Mouse (Mus musculus): Measurements from ENCODE around the gene Ift27.

Ift27 gene

DNA sequence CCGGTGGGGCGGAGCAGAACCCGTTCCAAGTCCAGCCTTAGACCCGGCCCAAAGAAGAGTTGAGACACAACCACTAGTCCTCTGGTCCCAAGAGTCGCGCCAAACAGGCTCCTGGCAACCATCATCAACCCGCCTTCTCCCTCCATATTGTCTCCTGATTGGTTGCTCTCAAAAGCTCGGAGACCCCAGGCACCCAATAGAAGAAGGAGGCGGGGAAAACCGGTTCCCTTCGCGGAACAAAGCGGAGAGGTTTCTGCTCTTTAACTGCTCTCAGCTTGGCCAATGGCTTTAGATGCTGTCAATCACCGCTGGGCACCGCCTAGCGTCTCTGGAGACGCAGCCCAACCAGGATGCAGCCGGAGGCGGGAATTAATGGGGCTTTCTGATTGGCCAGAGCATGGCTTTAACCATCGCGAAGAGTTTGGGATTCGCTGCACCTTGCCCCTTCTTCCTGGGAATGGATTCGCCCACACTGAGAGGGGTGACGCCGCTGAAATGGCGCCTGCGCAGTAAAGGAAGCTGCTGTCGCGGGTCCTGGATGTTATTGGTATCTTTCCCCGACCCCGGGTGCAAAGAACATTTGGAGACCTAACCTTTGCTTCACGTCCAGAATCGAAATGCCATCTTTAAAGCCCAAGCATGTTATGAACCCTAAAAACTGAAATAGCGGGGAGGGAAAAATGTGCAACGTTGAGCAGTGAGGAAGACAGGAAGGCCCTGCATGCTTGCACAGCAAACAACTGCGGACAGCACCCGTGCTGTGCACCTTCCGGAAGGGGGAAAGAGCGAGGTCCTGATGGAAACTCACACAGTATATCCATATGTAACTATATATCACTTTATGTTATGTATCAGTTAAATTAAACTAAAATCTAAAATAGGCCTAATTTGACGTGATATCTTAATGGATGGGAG is at the start of gene Ift27:
TSS of gene Ift27 (minus strand) at position 136 of the 915 bp plus-strand sequence.
- peak; percentile 87 to 95 for DNase-seq (ENCODE audit: low spot score in 2 of 2)

DNA sequence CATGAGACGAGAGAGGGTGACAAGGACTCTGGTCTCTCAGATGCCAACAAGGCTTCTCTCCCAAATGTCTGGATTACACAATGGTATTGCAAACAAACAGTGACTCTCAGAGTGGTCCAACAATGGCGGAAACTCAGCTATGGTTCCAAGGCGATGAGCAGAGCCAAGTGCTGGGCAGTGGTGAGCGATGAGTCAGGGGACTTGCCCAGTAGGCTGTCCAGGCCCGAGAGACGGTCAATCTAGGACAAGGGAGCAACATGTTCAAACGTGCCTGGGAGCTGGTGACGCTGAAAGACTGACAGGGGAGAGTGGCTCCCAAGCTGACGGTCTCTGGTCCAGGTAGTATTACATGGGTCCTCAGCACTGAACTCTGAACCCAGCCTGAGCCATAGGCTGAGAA is 41.4 kb upstream of the Ift27 start:
- DNase-seq (ENCODE audit: low spot score in 2 of 2) = no peak

DNA sequence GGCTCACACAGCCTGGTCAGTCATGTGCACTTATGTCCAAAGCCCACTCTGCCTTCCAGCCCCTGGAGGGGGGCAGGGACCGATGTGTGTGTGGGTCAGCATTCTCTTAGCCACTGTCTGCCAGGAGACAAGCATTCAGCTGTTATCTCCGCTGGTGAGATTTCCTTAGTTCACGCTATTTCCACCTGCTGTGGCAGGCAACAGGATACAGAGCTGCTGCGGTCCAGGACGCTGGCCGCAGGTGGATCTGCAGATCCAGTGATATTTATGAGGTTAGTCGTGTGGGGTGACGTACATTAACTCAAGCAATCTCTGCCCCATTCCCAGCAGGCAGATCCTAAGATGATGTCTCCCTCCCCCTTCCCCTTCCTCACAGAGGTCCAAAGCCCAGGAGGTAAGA is 37.5 kb upstream of the Ift27 start:
- no peak for DNase-seq (ENCODE audit: low spot score in 2 of 2)

DNA sequence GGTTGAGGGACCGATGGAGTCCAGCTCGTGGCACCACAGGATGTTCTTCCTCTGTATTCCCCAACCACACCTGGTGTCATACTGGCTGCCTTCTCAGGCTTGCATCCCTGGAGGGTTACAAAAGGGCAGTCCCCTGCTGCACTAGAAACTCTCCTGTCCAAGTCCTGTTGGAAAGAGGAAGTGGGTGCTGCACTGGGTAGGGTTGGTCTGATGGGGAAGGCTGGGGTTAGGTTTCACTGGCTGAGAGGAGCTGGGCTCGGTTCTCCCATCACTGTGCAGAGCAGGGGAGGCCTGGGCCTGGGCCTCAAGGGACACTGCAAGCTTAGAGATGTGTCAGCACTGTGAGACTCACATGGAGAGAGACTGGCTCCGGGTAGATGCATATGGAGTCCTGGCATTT is 36.3 kb upstream of the Ift27 start:
- DNase-seq (ENCODE audit: low spot score in 2 of 2) = no peak

DNA sequence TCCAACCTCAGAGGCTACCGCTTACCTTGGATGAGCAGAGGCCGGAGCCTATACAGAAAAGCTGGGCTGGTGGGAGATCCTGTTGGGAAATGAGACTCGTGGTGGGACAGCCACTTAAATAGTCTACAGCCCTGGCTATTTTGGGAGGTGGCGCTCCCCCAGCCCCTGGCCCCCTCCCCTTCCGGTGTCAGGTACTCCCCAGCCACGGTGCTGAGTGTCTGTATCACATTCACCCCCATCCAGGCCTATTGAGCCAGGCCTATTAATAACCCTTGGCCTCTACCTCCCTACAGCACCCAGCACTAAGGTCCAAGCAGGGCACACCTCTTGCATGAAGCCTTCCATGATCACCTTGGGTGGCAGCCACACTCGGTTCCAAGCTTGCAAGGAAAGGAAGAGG is 32.4 kb upstream of the Ift27 start, which contains the start of gene Pvalb:
TSS of gene Pvalb (minus strand) at position 89 of the 400 bp plus-strand sequence.
- no peak for DNase-seq (ENCODE audit: low spot score in 2 of 2)

DNA sequence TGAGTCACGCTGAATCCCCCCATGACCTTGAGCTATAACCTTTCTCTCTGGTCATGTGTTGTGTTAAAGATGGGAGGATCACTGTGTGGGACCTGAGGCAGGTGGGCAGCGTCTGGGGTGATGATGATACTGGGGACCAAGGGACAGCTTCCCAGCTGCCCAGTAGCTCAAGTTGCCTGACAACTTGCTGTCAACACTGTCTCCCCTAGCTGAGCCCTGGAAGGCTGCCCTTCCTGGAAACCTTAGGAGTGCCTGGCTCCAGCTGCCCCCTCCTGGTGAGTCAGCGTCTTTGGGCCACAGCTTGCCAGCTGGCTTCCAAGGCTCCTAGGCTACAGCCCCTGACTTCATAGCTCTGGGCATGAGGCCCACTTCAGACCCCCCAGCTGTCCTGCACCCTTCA is 31.3 kb upstream of the Ift27 start:
- DNase-seq (ENCODE audit: low spot score in 2 of 2) = peak in 1 of 2 experiments; percentile 66

- peak; percentile 51 to 78 for DNase-seq (ENCODE audit: low spot score in 2 of 2)
Observed at GRCm38 (mm10) chr15:78204053-78204847, 30.3 kb upstream of the Ift27 start.

DNA sequence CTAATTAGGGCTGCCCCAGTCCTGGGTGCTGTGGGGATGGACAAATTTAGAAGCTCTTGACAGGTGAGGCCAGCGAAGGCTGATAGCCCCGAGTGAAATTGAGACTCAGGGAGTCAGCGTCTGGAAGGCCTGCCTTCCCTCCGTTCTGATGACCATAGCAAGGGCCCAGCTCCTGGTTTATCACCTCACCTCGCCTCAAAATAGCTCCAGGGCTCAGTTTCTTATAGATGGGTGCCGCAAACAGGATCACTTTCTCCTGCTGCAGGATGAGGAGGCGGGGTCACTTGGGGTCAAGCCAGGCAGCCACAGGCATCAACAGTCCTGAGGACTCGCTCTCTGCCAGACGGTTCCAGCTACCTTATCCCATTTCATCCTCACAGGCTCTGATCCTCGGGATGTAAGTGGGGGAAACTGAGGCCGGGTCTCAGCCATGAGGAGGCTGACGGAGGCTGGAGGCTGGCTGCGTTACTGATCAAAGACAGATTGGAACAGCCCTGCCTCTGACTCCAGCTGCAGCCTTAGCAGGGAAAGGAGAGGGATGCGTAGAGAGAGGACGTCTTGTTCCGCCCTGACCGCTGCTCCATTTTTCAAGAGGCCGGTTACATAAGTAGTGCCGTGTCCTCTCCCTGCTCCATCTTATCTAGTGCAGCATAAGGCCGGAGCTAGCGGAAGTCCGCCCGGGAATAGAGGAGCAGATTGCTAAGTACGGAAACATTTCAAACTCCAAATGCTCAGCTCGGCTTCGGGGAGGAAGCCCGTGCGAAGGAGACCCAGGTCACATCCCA is 21.4 kb upstream of the Ift27 start:
- no peak for DNase-seq (ENCODE audit: low spot score in 2 of 2)

DNA sequence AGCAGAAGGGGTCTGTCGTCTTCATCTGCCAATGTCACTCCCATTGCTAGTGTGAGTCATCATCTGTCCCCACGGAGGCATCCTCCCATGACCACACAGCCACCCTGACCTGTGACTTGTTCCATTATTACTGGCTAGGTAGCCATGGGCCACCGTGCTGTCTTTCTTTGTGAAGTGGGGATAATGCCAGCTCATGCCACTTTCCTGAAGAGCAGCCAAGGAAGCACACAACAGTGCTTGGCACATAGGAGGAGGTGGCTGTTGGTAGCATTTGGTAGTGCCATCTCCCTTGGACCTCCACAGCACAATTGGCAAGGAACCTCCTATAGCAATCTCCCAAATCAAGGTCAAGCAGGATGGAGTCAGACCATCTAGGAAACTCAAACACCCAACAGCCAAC is 20.4 kb upstream of the Ift27 start:
- DNase-seq (ENCODE audit: low spot score in 2 of 2) = no peak

- no peak for DNase-seq (ENCODE audit: low spot score in 2 of 2)
Observed at GRCm38 (mm10) chr15:78189636-78190035, 15.7 kb upstream of the Ift27 start.

GRCm38 (mm10) chr15:78188546-78188945 is 14.6 kb upstream of the Ift27 start:
- DNase-seq (ENCODE audit: low spot score in 2 of 2) = no peak

DNA sequence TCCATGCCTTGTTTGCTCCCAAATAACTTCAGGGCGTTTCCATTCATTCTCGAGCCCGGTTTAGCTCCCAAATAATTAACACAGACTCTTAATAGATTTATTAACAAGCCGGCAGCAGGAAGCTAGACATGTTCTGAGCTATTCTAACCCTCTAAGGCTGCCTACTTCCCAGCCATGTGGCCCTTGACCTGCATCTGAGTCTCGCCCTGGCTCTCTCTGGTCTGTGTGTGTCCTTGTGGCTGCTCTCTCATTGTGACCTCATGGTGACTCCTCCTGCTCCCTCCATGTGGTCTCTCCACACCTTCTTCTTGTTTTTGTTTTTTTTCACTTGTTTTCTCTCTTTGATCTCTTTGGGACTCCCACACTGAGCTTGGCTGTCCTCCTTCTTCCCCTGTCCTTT is 13.0 kb upstream of the Ift27 start:
- no peak for DNase-seq (ENCODE audit: low spot score in 2 of 2)

- DNase-seq (ENCODE audit: low spot score in 2 of 2) = no peak
Observed at GRCm38 (mm10) chr15:78185609-78186008, 11.7 kb upstream of the Ift27 start.

DNA sequence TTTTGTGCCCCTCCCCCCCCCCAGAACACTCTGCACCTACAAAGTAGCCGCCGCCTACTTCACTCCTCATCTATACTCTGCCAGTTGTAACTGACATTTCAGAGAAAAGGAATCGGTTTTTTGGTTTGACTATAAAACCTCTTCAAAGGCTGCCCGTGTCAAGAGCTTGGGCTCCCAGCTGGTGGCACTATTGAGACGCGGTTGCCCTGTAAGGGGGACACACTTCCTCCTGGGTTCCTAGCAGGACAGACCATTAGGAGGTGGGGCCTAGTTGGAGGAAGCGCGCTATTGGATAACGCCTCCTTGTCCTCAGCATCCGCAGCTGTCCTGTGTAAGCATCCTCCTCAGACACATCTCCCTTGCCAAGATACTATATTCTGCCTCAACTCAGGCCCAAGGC is 10.9 kb upstream of the Ift27 start:
- DNase-seq (ENCODE audit: low spot score in 2 of 2) = peak in 1 of 2 experiments; percentile 50

GRCm38 (mm10) chr15:78181701-78182405 is 7.9 kb upstream of the Ift27 start:
- DNase-seq (ENCODE audit: low spot score in 2 of 2) = peak; percentile 76 to 83

DNA sequence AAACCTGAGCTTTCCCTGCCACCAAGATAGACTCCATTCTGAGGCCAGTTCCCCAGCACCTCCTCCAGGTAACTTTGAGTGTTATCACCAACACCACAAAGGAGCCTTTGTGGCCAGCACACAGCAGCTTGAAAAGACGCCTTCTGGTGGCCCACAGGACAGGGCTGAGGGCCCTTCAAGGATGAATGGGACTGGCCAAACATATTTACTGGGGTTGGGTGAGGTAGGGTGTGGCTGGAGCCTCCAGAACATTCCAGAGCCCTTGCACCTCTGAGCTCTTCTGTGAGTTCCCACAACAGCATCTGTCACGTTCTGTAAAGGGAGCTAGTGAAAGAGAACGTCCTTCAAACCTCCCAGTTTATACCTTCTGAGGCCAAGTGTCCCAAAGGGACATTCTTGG is 5.9 kb upstream of the Ift27 start:
- no peak for DNase-seq (ENCODE audit: low spot score in 2 of 2)

- DNase-seq (ENCODE audit: low spot score in 2 of 2) = peak; percentile 85 to 91
Observed at GRCm38 (mm10) chr15:78178397-78178796, 4.5 kb upstream of the Ift27 start.

GRCm38 (mm10) chr15:78177257-78177656 is 3.4 kb upstream of the Ift27 start:
- DNase-seq (ENCODE audit: low spot score in 2 of 2) = no peak

DNA sequence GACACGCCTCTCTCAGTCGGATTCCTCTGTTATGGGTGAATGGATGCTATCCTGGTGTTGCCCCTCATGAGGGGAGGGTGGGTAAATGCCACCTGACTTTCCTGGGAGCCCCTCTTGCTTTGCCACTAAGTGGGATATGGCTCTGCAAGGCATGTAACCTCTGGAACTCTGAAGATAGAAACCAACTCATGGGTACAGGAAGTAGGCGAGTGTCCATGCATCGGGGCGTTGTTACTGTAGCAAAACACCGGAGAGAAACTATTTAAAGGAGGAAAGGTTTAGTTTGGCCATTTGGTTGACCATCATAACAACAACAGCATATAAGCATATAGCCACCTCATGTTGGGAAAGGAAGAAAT is 959 bp upstream of the Ift27 start:
- no peak for DNase-seq (ENCODE audit: low spot score in 2 of 2)

GRCm38 (mm10) chr15:78172899-78173817 is 749 bp downstream of the Ift27 start:
- no peak for DNase-seq (ENCODE audit: low spot score in 2 of 2)

All from cerebellum, postnatal 4 days (tissue).